Mouse (Mus musculus) ES-Bruce4 (cell line): Measurements from ENCODE around the gene Mrpl48.

Source experiments
- CTCF ChIP-seq: IDR thresholded peaks from one replicate; pipeline ENCODE4 v1.8.1; 2011; ENCODE audit warnings: low read depth, low read length
- POLR2A ChIP-seq: IDR thresholded peaks from one replicate; pipeline ENCODE4 v1.8.1; 2011; ENCODE audit warnings: low read length; ENCODE audit not compliant: insufficient read depth

DNA sequence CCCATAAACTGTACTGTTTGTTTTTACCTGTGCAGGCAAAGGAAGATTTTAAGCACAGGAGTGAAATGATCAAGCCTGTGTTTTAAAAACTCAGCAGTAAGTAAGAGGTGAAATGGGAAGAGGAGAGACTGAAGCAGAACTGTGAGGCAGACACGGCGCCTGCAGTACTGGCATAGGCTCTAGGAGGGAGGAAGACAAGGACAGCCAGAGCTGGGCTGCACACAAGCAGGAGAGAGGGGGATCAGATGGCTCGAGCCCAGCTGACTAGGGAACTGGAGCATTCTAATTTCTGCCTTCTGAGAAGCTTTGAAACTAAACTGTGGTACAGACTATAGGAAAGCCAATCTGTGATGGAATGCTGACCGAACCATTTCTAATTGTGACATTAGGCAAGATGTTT, 35.4 kb downstream of the Mrpl48 start:
- TF ChIP-seq CTCF = no peak
- no peak for TF ChIP-seq POLR2A
